Mouse (Mus musculus): ENCODE data around the gene Cacna2d3. TPM values are rescaled to one million over a fixed set of nuclear protein-coding genes. Genes with fewer than 3 reads are reported as not detected.

The Cacna2d3 gene
- polyA plus RNA-seq, 2 experiments: 0.03 TPM; not detected in 1

- no peak for TF ChIP-seq CTCF (IDR thresholded peaks at IDR 0.05; ENCODE audit: low read depth)
- no peak for TF ChIP-seq EP300 (IDR thresholded peaks at IDR 0.05; ENCODE audit: low read depth)
- ATAC-seq (ENCODE audit: insufficient read depth) (no peak), DNase-seq (ENCODE audit: low read depth in 3 of 3, low spot score in 3 of 3) (no peak)
- H3K4me1 ChIP-seq (replicated peaks; ENCODE audit: control insufficient read depth in 2 of 2, insufficient read depth in 2 of 2, low read length in 1 of 2): no peaks in the 10 kb centered on the region
- no peak overlapping the region for H3K27ac ChIP-seq
- no peak overlapping the region for H3K9ac ChIP-seq (replicated peaks)
- no peak overlapping the region for H3K4me3 ChIP-seq (ENCODE audit: insufficient read depth in 1 of 2, low read depth in 2 of 2, low read length in 2 of 2)
- WGBS (ENCODE audit: insufficient replicate concordance): 45% methylated on average over 12 of the region's 12 CpGs
- no peak overlapping the region for H3K4me2 ChIP-seq (ENCODE audit: low read depth)
- H3K27me3 ChIP-seq (ENCODE audit: control insufficient read depth, insufficient read depth, low read length): no peaks in the 10 kb centered on the region
- H3K36me3 ChIP-seq (replicated peaks; ENCODE audit: control insufficient read depth, insufficient read depth, low read depth): no peaks in the 10 kb centered on the region
- no peaks in the 10 kb centered on the region for H3K9me3 ChIP-seq (ENCODE audit: control insufficient read depth, low read length)
These were observed 798.3 kb downstream of the Cacna2d3 start for GRCm38 (mm10) chr14:28923180-28923961.

DNA sequence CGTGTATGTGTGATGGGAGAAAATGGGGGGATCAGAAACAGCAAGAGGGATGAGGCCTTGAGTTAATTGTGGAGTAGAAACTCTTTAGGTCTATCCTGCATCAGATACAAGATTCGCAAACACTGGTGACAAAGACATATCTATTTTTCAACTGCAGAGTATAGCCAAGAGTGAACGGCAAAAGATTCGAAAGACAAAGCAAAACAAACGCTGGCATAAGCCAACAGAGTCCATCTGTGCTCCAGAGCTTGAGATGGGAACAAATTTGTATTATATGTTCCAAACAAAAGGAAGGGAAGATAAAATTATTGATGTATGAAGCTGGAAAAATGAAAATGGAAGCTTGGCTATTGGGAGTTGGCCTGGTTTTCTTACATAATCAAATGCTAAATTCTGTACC is 802.8 kb downstream of the Cacna2d3 start:
- H3K4me3 ChIP-seq (ENCODE audit: insufficient read depth in 1 of 2, low read depth in 2 of 2, low read length in 2 of 2): no peak overlapping the region
- 61% methylated on average over 5 of the region's 5 CpGs for WGBS (ENCODE audit: insufficient replicate concordance)
- no peaks in the 10 kb centered on the region for H3K4me1 ChIP-seq (replicated peaks; ENCODE audit: control insufficient read depth in 2 of 2, insufficient read depth in 2 of 2, low read length in 1 of 2)
- no peaks in the 10 kb centered on the region for H3K9me3 ChIP-seq (ENCODE audit: control insufficient read depth, low read length)
- DNase-seq (ENCODE audit: low read depth in 3 of 3, low spot score in 3 of 3) (no peak), ATAC-seq (ENCODE audit: insufficient read depth) (no peak)
- no peak overlapping the region for H3K9ac ChIP-seq (replicated peaks)
- H3K36me3 ChIP-seq (replicated peaks; ENCODE audit: control insufficient read depth, insufficient read depth, low read depth): no peaks in the 10 kb centered on the region
- TF ChIP-seq CTCF (IDR thresholded peaks at IDR 0.05; ENCODE audit: low read depth) (no peak), EP300 (IDR thresholded peaks at IDR 0.05; ENCODE audit: low read depth) (no peak)
- H3K27me3 ChIP-seq (ENCODE audit: control insufficient read depth, insufficient read depth, low read length): no peaks in the 10 kb centered on the region
- no peak overlapping the region for H3K4me2 ChIP-seq (ENCODE audit: low read depth)
- no peak overlapping the region for H3K27ac ChIP-seq

- DNase-seq (ENCODE audit: low read depth in 3 of 3, low spot score in 3 of 3) (no peak), ATAC-seq (ENCODE audit: insufficient read depth) (no peak)
- WGBS (ENCODE audit: insufficient replicate concordance): 59% methylated on average over 1 of the region's 1 CpGs
- H3K27me3 ChIP-seq (ENCODE audit: control insufficient read depth, insufficient read depth, low read length): no peaks in the 10 kb centered on the region
- no peaks in the 10 kb centered on the region for H3K36me3 ChIP-seq (replicated peaks; ENCODE audit: control insufficient read depth, insufficient read depth, low read depth)
- no peaks in the 10 kb centered on the region for H3K9me3 ChIP-seq (ENCODE audit: control insufficient read depth, low read length)
- H3K27ac ChIP-seq: no peak overlapping the region
- no peak for TF ChIP-seq CTCF (IDR thresholded peaks at IDR 0.05; ENCODE audit: low read depth)
- H3K4me2 ChIP-seq (ENCODE audit: low read depth): no peak overlapping the region
- H3K4me3 ChIP-seq (ENCODE audit: insufficient read depth in 1 of 2, low read depth in 2 of 2, low read length in 2 of 2): no peak overlapping the region
- H3K9ac ChIP-seq (replicated peaks): no peak overlapping the region
- H3K4me1 ChIP-seq (replicated peaks; ENCODE audit: control insufficient read depth in 2 of 2, insufficient read depth in 2 of 2, low read length in 1 of 2): no peaks in the 10 kb centered on the region
These were observed 806.7 kb downstream of the Cacna2d3 start for GRCm38 (mm10) chr14:28915004-28915403.

DNA sequence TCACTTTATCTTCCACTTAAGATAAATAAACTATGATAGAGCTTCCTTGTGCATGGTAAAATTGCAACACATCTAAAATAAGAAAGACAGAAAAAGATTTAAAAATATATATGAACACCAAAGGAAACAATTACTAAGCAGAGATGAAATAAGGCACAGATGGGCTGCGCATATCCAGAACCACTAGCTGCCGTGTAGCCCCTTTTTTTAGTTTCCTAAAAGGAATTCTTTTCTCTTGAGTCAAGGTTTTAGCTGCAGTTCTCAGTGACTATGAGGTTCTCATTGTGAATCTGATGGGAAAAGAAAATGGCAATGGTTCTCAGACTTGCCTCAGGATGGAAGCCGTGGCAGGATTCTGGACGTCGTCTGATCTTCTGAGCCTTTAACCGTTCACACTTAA is 814.0 kb downstream of the Cacna2d3 start:
- H3K4me2 ChIP-seq (ENCODE audit: low read depth): no peak overlapping the region
- H3K36me3 ChIP-seq (replicated peaks; ENCODE audit: control insufficient read depth, insufficient read depth, low read depth): no peaks in the 10 kb centered on the region
- no peaks in the 10 kb centered on the region for H3K4me1 ChIP-seq (replicated peaks; ENCODE audit: control insufficient read depth in 2 of 2, insufficient read depth in 2 of 2, low read length in 1 of 2)
- H3K9me3 ChIP-seq (ENCODE audit: control insufficient read depth, low read length): no peaks in the 10 kb centered on the region
- ATAC-seq (ENCODE audit: insufficient read depth) (no peak), DNase-seq (ENCODE audit: low read depth in 3 of 3, low spot score in 3 of 3) (no peak)
- H3K27me3 ChIP-seq (ENCODE audit: control insufficient read depth, insufficient read depth, low read length): no peaks in the 10 kb centered on the region
- no peak overlapping the region for H3K27ac ChIP-seq
- TF ChIP-seq CTCF (IDR thresholded peaks at IDR 0.05; ENCODE audit: low read depth) (no peak), EP300 (IDR thresholded peaks at IDR 0.05; ENCODE audit: low read depth) (no peak)
- no peak overlapping the region for H3K9ac ChIP-seq (replicated peaks)
- no peak overlapping the region for H3K4me3 ChIP-seq (ENCODE audit: insufficient read depth in 1 of 2, low read depth in 2 of 2, low read length in 2 of 2)
- 76% methylated on average over 6 of the region's 6 CpGs for WGBS (ENCODE audit: insufficient replicate concordance)

DNA sequence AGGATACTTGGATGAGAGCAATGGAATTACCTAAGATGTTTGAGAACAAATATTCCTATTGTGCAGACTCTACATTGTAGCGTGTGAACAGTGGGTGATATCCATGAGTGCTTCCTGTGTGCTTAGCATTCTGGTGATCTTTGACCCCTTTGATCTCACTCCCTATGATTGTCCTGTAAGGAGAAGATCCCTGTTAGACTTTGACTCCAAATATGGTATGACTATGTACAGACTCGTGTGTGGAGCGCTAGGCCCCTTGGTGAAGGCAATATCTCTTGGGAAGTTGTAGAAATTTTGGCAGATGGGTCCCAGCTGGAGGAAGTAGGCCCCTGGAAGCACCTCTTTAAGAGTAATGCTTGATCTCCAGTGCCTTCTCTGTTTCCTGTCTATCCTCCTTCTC is 829.1 kb downstream of the Cacna2d3 start:
- WGBS (ENCODE audit: insufficient replicate concordance): 48% methylated on average over 3 of the region's 3 CpGs
- no peak overlapping the region for H3K4me3 ChIP-seq (ENCODE audit: insufficient read depth in 1 of 2, low read depth in 2 of 2, low read length in 2 of 2)
- TF ChIP-seq EP300 (IDR thresholded peaks at IDR 0.05; ENCODE audit: low read depth): no peak
- TF ChIP-seq CTCF (IDR thresholded peaks at IDR 0.05; ENCODE audit: low read depth): no peak
- no peak overlapping the region for H3K9ac ChIP-seq (replicated peaks)
- H3K4me2 ChIP-seq (ENCODE audit: low read depth): no peak overlapping the region
- DNase-seq (ENCODE audit: low read depth in 3 of 3, low spot score in 3 of 3) (no peak), ATAC-seq (ENCODE audit: insufficient read depth) (no peak)
- no peaks in the 10 kb centered on the region for H3K4me1 ChIP-seq (replicated peaks; ENCODE audit: control insufficient read depth in 2 of 2, insufficient read depth in 2 of 2, low read length in 1 of 2)
- H3K36me3 ChIP-seq (replicated peaks; ENCODE audit: control insufficient read depth, insufficient read depth, low read depth): no peaks in the 10 kb centered on the region
- H3K27ac ChIP-seq: no peak overlapping the region
- no peaks in the 10 kb centered on the region for H3K9me3 ChIP-seq (ENCODE audit: control insufficient read depth, low read length)
- no peaks in the 10 kb centered on the region for H3K27me3 ChIP-seq (ENCODE audit: control insufficient read depth, insufficient read depth, low read length)

Data from liver, embryonic 14.5 days (tissue).